Mouse (Mus musculus) brain, embryonic 14.5 days (tissue): ENCODE results near the gene Lef1.

ENCODE experiments used
- CTCF ChIP-seq: fragments of 200-500 bp; IDR thresholded peaks from 2 replicates; pipeline ENCODE4 v1.5.1; 2012; ENCODE audit warnings: inconsistent platforms, mild to moderate bottlenecking, moderate library complexity, borderline replicate concordance; ENCODE audit not compliant: insufficient read depth, insufficient read length; ENCODE audit errors: extremely low read depth
- POLR2A ChIP-seq: fragments of 200-500 bp; IDR thresholded peaks from 2 replicates; pipeline ENCODE4 v1.6.1; 2012; ENCODE audit warnings: mild to moderate bottlenecking, inconsistent platforms, borderline replicate concordance; ENCODE audit not compliant: poor library complexity, insufficient read depth, insufficient read length, severe bottlenecking; ENCODE audit errors: extremely low read depth

- no peak for TF ChIP-seq CTCF
- TF ChIP-seq POLR2A, result no peak
Observed at GRCm38 (mm10) chr3:131106451-131107291, 3.6 kb upstream of the Lef1 start.
